Mouse (Mus musculus): ENCODE measurements around the gene Sval2.

Gene Sval2

GRCm38 (mm10) chr6:41852689-41853088 lies at the start of gene Sval2:
Gene Sval2 (plus strand): TSS chr6:41852989.
- no peak for DNase-seq

- no peak for DNase-seq
Observed at GRCm38 (mm10) chr6:41824086-41824485, 28.7 kb upstream of the Sval2 start.

- no peak for DNase-seq
Observed at GRCm38 (mm10) chr6:41829516-41829915, 23.3 kb upstream of the Sval2 start.

GRCm38 (mm10) chr6:41847235-41847634 lies 5.6 kb upstream of the Sval2 start, which contains the start of gene Pip:
Gene Pip (plus strand): TSS chr6:41847535.
- DNase-seq: no peak

GRCm38 (mm10) chr6:41864038-41864437 lies 11.2 kb downstream of the Sval2 start:
- no peak for DNase-seq

GRCm38 (mm10) chr6:41911625-41912024 lies 58.8 kb downstream of the Sval2 start:
- no peak for DNase-seq
